Mouse (Mus musculus): ENCODE results near the gene Tbc1d17.

DNA sequence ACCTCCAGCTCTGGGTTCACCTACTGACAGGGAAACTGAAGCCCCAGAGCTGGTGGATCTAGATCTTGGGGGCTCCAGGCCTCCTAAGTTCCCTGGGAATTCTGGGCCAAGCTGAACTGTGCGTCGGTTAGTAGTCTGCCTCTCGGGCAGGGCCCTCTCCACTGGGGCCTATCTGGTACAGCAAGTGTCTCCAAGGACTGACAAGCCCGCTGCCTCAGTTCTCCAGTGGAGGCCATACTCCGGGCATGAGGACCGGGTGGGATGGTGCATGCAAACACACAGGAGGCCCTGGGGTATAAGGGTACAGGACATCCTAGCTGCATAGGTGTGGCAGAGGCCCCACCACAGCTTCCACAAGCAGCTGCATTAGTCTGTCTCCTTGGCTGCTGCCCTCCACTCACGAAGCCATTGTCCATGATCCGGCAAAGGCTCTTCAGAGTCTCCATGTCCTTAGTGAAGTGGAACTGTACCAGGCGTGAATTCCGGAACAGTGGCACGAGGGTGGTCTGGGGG lies 15.2 kb upstream of the Tbc1d17 start:
- TF ChIP-seq CTCF (IDR thresholded peaks at IDR 0.05; ENCODE audit: low read depth) (no peak), EP300 (IDR thresholded peaks at IDR 0.05; ENCODE audit: low read depth) (no peak)
